Mouse (Mus musculus) neural tube, embryonic 14.5 days (tissue): ENCODE measurements at regions not wholly inside any gene's neighbourhood (a gene's known extent, or its start where the extent isn't known, plus 50 kb on each side); places are given as distances from the start of the nearest gene placed in this dataset.

Experiments
- ATAC-seq: fragments of 200-750 bp; cut with Nextera tagmentation; 2 replicates; pipeline ENCODE4 v1.8.0; 2017; ENCODE audit warnings: low read depth, mild to moderate bottlenecking, moderate TSS enrichment, moderate library complexity
- H3K27ac ChIP-seq: fragments of 300-500 bp; sonication (generic); 2 replicates; pipeline ENCODE4 v1.5.1; 2014; ENCODE audit warnings: low read depth, mild to moderate bottlenecking, control low read depth, low read length, moderate library complexity, mixed read lengths
- H3K27me3 ChIP-seq: fragments of 300-500 bp; sonication (generic); 2 replicates; pipeline ENCODE4 v1.6.1; 2014; ENCODE audit warnings: low read length; ENCODE audit not compliant: control insufficient read depth, insufficient read depth
- H3K36me3 ChIP-seq: fragments of 300-500 bp; sonication (generic); 2 replicates; pipeline ENCODE4 v1.6.1; 2014; ENCODE audit warnings: low read length, mixed read lengths; ENCODE audit not compliant: control insufficient read depth, insufficient read depth
- H3K4me1 ChIP-seq: fragments of 300-500 bp; sonication (generic); 2 replicates; pipeline ENCODE4 v1.6.1; 2014; ENCODE audit warnings: low read length; ENCODE audit not compliant: control insufficient read depth, insufficient read depth
- H3K4me2 ChIP-seq: fragments of 300-500 bp; sonication (generic); 2 replicates; pipeline ENCODE4 v1.6.1; 2014; ENCODE audit warnings: mild to moderate bottlenecking, low read depth, low read length, control low read depth
- H3K4me3 ChIP-seq: fragments of 300-500 bp; sonication (generic); 2 replicates; pipeline ENCODE4 v1.5.1; 2014; ENCODE audit warnings: low read depth, low read length, control low read depth, mixed read lengths
- H3K9ac ChIP-seq: fragments of 300-500 bp; sonication (generic); replicated peaks from 2 replicates; pipeline ENCODE4 v1.6.1; 2014; ENCODE audit warnings: low read depth, mild to moderate bottlenecking, control low read depth, low read length, mixed read lengths
- H3K9me3 ChIP-seq: fragments of 300-500 bp; sonication (generic); 2 replicates; pipeline ENCODE4 v1.6.1; 2016; ENCODE audit warnings: low read length; ENCODE audit not compliant: control insufficient read depth
- WGBS: fragments of 180-500 bp; shearing (Covaris S2); extraction: QIAGEN DNeasy Blood & Tissue Kit; methylation state at CpG from one replicate; pipeline ENCODE4 v1.1.7; 2014; 5-methylcytosine and 5-hydroxymethylcytosine counted together

- ATAC-seq, result peak; percentile 89
- no peaks in the 10 kb centered on the region for H3K36me3 ChIP-seq
- H3K9me3 ChIP-seq, result no peaks in the 10 kb centered on the region
- H3K4me2 ChIP-seq, result no peak overlapping the region
- no peaks in the 10 kb centered on the region for H3K4me1 ChIP-seq
- WGBS, result 82% methylated on average over 2 of the region's 2 CpGs
- no peak overlapping the region for H3K9ac ChIP-seq
- no peak overlapping the region for H3K4me3 ChIP-seq
- H3K27me3 ChIP-seq, result no peaks in the 10 kb centered on the region
- no peak overlapping the region for H3K27ac ChIP-seq
Measured at GRCm38 (mm10) chr14:37950212-37950876, 815.3 kb upstream of the Ghitm start.
